Mouse (Mus musculus) bone marrow macrophage, adult 2 months (primary cell): ENCODE results near the gene Ak5. TPM values are rescaled to one million over a fixed set of nuclear protein-coding genes. Genes with fewer than 3 reads are reported as not detected.

ENCODE experiments used
- H3K27ac ChIP-seq: 2 replicates; pipeline ENCODE4 v1.5.1; 2012; ENCODE audit warnings: low read depth, low read length; ENCODE audit not compliant: insufficient read depth
- H3K4me1 ChIP-seq: 2 replicates; pipeline ENCODE4 v1.6.1; 2012; ENCODE audit warnings: low read length; ENCODE audit not compliant: control insufficient read depth, insufficient read depth
- H3K4me3 ChIP-seq: 2 replicates; pipeline ENCODE4 v1.5.1; 2012; ENCODE audit warnings: mild to moderate bottlenecking, low read length, moderate library complexity; ENCODE audit not compliant: insufficient read depth
- CTCF ChIP-seq: IDR thresholded peaks from 2 replicates; pipeline ENCODE4 v1.5.1; 2012; ENCODE audit warnings: low read depth, mild to moderate bottlenecking, low read length, moderate library complexity
- POLR2A ChIP-seq: IDR thresholded peaks from 2 replicates; pipeline ENCODE4 v1.6.1; 2012; ENCODE audit warnings: mild to moderate bottlenecking, low read depth, low read length, borderline replicate concordance
- polyA plus RNA-seq: library from polyadenylated mRNA; stranded (reverse); fragments of >200 nt; gene quantifications from 2 replicates; pipeline ENCODE4 v1.2.4, GENCODE M21; 2012; ENCODE audit not compliant: missing spikeins, insufficient read depth, insufficient read length

Ak5 gene
- polyA plus RNA-seq, 1 experiment, result not detected

- Histone ChIP-seq H3K4me3 (no peak overlapping the region), H3K27ac (no peak overlapping the region), H3K4me1 (no peaks in the 10 kb centered on the region)
- TF ChIP-seq POLR2A (no peak), CTCF (no peak)
Measured at GRCm38 (mm10) chr3:152577273-152577672, 90.9 kb downstream of the Ak5 start.

GRCm38 (mm10) chr3:152569242-152569605, 98.9 kb downstream of the Ak5 start:
- Histone ChIP-seq H3K4me3 (no peak overlapping the region), H3K4me1 (peaks cover 4% of the 10 kb centered on the region), H3K27ac (no peak overlapping the region)
- TF ChIP-seq POLR2A (no peak), CTCF (no peak)

DNA sequence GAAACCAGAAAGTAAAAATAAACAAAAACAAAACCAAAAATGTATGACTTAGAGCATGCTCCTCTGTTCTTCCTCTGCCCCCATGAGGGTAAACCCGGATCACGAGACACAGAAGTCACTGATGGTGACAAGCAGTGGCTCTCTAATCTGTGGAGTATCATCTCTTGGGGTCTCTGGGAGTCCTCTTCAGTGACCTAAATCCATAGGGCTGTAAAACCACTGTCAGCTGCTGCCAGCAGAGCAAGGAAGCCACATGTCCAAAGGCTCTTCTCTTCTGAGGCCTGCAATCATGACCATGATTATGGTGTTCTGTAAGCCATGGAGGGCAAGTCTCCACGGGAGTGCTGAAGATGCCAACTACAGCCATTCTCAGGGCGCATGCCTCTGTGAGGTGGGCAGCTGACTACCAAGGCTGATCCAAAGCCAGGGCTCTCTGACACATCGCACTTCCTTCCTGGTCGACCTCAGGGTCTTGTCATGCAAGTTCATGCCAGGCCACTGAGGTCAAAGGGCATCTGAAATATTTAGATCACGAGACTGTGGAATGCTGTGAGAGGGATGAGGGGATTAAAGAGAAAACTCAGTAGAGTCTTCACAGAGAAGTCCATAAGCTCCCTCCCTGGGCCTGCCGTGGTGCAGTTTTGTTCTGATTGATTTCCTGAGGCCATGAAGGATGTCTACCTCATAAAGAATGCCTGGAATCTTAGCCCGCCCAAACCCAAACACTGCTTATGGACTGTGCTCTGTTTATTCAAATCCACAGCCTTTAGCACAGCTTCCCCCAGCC, 99.5 kb downstream of the Ak5 start:
- no peak overlapping the region for H3K27ac ChIP-seq
- H3K4me3 ChIP-seq, result no peak overlapping the region
- no peak for TF ChIP-seq CTCF
- TF ChIP-seq POLR2A, result no peak
- H3K4me1 ChIP-seq, result peaks cover 4% of the 10 kb centered on the region

GRCm38 (mm10) chr3:152564516-152565113, 103.5 kb downstream of the Ak5 start:
- H3K27ac ChIP-seq, result no peak overlapping the region
- H3K4me1 ChIP-seq, result peaks cover 4% of the 10 kb centered on the region
- TF ChIP-seq CTCF, result no peak
- no peak overlapping the region for H3K4me3 ChIP-seq

- H3K4me3 ChIP-seq, result no peak overlapping the region
- TF ChIP-seq POLR2A (no peak), CTCF (no peak)
- H3K27ac ChIP-seq, result no peak overlapping the region
- peaks cover 3% of the 10 kb centered on the region for H3K4me1 ChIP-seq
Measured at GRCm38 (mm10) chr3:152563833-152564232, 104.3 kb downstream of the Ak5 start.

GRCm38 (mm10) chr3:152561708-152562107, 106.5 kb downstream of the Ak5 start:
- Histone ChIP-seq H3K27ac (no peak overlapping the region), H3K4me1 (no peaks in the 10 kb centered on the region), H3K4me3 (no peak overlapping the region)
- TF ChIP-seq CTCF (no peak), POLR2A (no peak)

- TF ChIP-seq CTCF, result no peak
- TF ChIP-seq POLR2A, result no peak
- Histone ChIP-seq H3K4me3 (no peak overlapping the region), H3K27ac (no peak overlapping the region), H3K4me1 (no peaks in the 10 kb centered on the region)
Measured at GRCm38 (mm10) chr3:152559295-152559694, 108.9 kb downstream of the Ak5 start.

GRCm38 (mm10) chr3:152558106-152558505, 110.1 kb downstream of the Ak5 start:
- H3K4me1 ChIP-seq, result no peaks in the 10 kb centered on the region

DNA sequence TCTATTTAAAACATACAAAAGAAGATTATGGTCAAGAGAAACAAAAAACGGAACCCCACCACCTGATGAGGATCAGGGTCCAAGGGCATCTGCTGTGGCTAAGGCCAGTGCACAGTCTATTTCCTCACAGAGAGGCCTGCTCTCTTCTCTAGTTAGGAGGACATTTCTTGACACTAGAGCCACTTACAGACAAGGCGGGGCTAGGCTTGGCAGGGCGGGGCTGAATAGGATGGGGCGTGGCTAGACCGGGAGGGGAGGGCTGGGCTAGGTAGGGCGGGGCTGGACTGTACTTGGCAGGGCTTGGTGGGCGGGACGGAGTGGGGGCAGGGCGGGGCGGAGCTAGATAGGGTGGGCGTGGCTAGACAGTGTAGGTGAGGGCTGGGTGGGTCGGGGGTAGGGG, 110.5 kb downstream of the Ak5 start:
- Histone ChIP-seq H3K27ac (no peak overlapping the region), H3K4me1 (no peaks in the 10 kb centered on the region), H3K4me3 (no peak overlapping the region)
- TF ChIP-seq CTCF (no peak), POLR2A (no peak)

More at GRCm38 (mm10) chr3:152558106-152558505, 110.1 kb downstream of the Ak5 start:
- Histone ChIP-seq H3K4me3 (no peak overlapping the region), H3K27ac (no peak overlapping the region)
- TF ChIP-seq POLR2A, result no peak
- TF ChIP-seq CTCF, result no peak

DNA sequence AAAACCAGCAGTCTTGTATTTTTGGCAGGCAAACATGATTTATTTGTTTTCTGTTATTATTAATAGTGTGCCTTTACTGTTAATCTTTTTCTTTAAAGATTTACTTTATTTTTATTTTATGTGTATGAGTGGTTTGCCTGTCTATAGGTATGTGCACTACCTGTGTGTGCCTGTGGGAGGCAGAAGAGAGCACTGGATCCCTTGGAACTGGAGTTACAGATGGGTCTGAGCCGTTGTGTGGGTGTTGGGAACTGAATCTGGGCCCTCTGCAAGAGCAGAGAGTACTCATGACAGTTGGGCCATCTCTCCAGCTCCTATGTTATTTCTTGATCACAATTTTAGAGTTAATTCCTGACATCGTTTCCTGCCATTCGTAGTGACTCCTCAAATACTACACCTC, 111.2 kb downstream of the Ak5 start:
- no peak overlapping the region for H3K27ac ChIP-seq
- no peak overlapping the region for H3K4me3 ChIP-seq
- no peak for TF ChIP-seq POLR2A
- TF ChIP-seq CTCF, result no peak
- no peaks in the 10 kb centered on the region for H3K4me1 ChIP-seq

DNA sequence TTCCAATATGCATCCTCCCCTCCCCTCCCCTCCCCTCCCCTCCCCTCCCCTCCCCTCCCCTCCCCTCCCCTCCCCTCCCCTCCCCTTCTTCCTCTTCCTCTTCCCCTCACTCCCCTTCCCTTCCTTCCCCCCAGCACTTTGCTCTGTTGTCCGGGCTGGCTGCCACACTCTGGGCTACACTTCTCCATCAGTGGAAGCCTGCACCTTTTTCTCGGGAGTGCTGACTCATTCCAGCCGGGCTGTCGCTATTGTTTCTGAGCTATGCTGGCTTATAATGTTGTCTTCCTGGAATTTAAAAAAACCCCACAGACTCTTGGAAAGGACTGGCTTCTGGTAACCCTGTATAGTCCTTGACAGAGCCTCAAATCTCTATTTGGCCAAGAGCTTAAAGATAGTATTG, 111.7 kb downstream of the Ak5 start:
- H3K27ac ChIP-seq, result no peak overlapping the region
- H3K4me3 ChIP-seq, result no peak overlapping the region
- H3K4me1 ChIP-seq, result no peaks in the 10 kb centered on the region
- TF ChIP-seq POLR2A, result no peak
- TF ChIP-seq CTCF, result no peak
